10 mouse cellular contexts compared by ENCODE assay signal in the genomic region with DNA sequence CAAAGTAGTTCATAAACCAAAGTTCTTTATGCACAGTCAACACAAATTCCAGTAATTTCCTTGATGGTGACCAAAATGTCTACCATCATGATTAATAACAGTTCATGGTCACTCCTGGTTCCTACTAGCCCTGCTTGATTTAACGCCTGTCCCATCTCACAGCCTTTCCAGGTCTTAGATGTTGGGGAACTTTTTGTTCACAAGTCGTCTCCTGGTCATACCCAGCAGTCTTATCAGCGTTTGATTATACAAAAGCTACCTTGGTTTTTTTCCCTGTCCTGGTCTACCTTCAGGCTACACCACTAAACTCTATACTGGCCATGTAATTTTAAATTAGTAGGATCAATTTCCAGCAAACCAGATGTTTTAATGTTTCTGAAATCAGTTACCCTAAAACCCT. TPM values are rescaled to one million over a fixed set of nuclear protein-coding genes. Genes with fewer than 3 reads are reported as not detected.
DNase-seq lines count a peak whose midpoint lies in the region; ATAC-seq lines count a peak whose summit lies in the region.
"Had no signal": no experiment of that assay in that cellular context is flagged by ENCODE, and none has a peak within 500 bp of the region (broad histone marks: within the 10 kb centered on the region; RNA-seq: fewer than 3 reads in every experiment).

No protein-coding gene starts in this region.

- peak overlapping the region; percentile 60 for H3K4me2 ChIP-seq in kidney, embryonic 15.5 days
- H3K4me2 ChIP-seq in embryonic facial prominence, embryonic 12.5 days (replicated peaks) = peak overlapping the region; percentile 58
- H3K4me2 ChIP-seq in hindbrain, embryonic 16.5 days (ENCODE audit: low read length) = peak overlapping the region; percentile 57
- peak overlapping the region; percentile 64 for H3K4me2 ChIP-seq in midbrain, embryonic 15.5 days

- no peaks in the 10 kb centered on the region for H3K27me3 ChIP-seq in kidney, embryonic 15.5 days
- no peaks in the 10 kb centered on the region for H3K27me3 ChIP-seq in embryonic facial prominence, embryonic 12.5 days
- no peaks in the 10 kb centered on the region for H3K27me3 ChIP-seq in hindbrain, embryonic 16.5 days (replicated peaks; ENCODE audit: control insufficient read depth, insufficient read depth, low read length)
- H3K27me3 ChIP-seq in midbrain, embryonic 15.5 days (replicated peaks) = no peaks in the 10 kb centered on the region

- no peaks in the 10 kb centered on the region for H3K9me3 ChIP-seq in kidney, embryonic 15.5 days (replicated peaks)
- no peaks in the 10 kb centered on the region for H3K9me3 ChIP-seq in embryonic facial prominence, embryonic 12.5 days
- H3K9me3 ChIP-seq in hindbrain, embryonic 16.5 days (ENCODE audit: control insufficient read depth, low read length) = no peaks in the 10 kb centered on the region
- no peaks in the 10 kb centered on the region for H3K9me3 ChIP-seq in midbrain, embryonic 15.5 days

- peak overlapping the region; percentile 91 for H3K4me3 ChIP-seq in kidney, embryonic 15.5 days (replicated peaks)
- H3K4me3 ChIP-seq in embryonic facial prominence, embryonic 12.5 days = peak overlapping the region; percentile 83
- H3K4me3 ChIP-seq in hindbrain, embryonic 16.5 days (ENCODE audit: low read length) = peak overlapping the region; percentile 75
- peak overlapping the region; percentile 96 for H3K4me3 ChIP-seq in midbrain, embryonic 15.5 days

- H3K27ac ChIP-seq in kidney, embryonic 15.5 days = no peak overlapping the region
- H3K27ac ChIP-seq in embryonic facial prominence, embryonic 12.5 days = no peak overlapping the region
- no peak overlapping the region; the same call in 1 of the 2 replicates for H3K27ac ChIP-seq in hindbrain, embryonic 16.5 days (ENCODE audit: low read depth, low read length)
- peak overlapping the region; percentile 100 for H3K27ac ChIP-seq in midbrain, embryonic 15.5 days

- WGBS in kidney, embryonic 15.5 days = 39% methylated on average over 3 of the region's 3 CpGs
- 50% methylated on average over 3 of the region's 3 CpGs for WGBS in embryonic facial prominence, embryonic 12.5 days
- 48% methylated on average over 3 of the region's 3 CpGs for WGBS in hindbrain, embryonic 16.5 days
- 55% methylated on average over 3 of the region's 3 CpGs for WGBS in midbrain, embryonic 15.5 days

- peaks cover 26% of the 10 kb centered on the region for H3K4me1 ChIP-seq in kidney, embryonic 15.5 days
- peaks cover 14% of the 10 kb centered on the region for H3K4me1 ChIP-seq in embryonic facial prominence, embryonic 12.5 days
- H3K4me1 ChIP-seq in hindbrain, embryonic 16.5 days (ENCODE audit: control insufficient read depth, insufficient read depth, low read depth, low read length) = peaks cover 23% of the 10 kb centered on the region
- H3K4me1 ChIP-seq in midbrain, embryonic 15.5 days = peaks cover 45% of the 10 kb centered on the region

- ATAC-seq in kidney, embryonic 15.5 days (replicated peaks; ENCODE audit: low FRiP score) = no peak
- ATAC-seq in embryonic facial prominence, embryonic 12.5 days (ENCODE audit: insufficient number of reproducible peaks, insufficient read depth, low FRiP score, low TSS enrichment) = no peak
- ATAC-seq in hindbrain, embryonic 16.5 days = no peak
- ATAC-seq in midbrain, embryonic 15.5 days (replicated peaks) = no peak
- ATAC-seq: activated CD4-positive, CD25-positive, alpha-beta regulatory T cell, adult 4 months had no signal

- H3K9ac ChIP-seq in kidney, embryonic 15.5 days = peak overlapping the region; percentile 99; the same call in 1 of the 2 replicates
- no peak overlapping the region; the same call in 1 of the 2 replicates for H3K9ac ChIP-seq in embryonic facial prominence, embryonic 12.5 days
- peak overlapping the region; percentile 100 for H3K9ac ChIP-seq in hindbrain, embryonic 16.5 days (ENCODE audit: low read depth, low read length)
- H3K9ac ChIP-seq in midbrain, embryonic 15.5 days = peak overlapping the region; percentile 100

- DNase-seq in kidney, postnatal 25 days = no peak
- DNase-seq in cerebellum, postnatal 36 days = no peak
- DNase-seq in adipocyte (ENCODE audit: low spot score) = no peak
- no peak for DNase-seq in adrenal gland, postnatal 36 days
- DNase-seq: gastrocnemius, postnatal 10 days had no signal

- peaks cover 36% of the 10 kb centered on the region for H3K36me3 ChIP-seq in kidney, embryonic 15.5 days
- peaks cover 27% of the 10 kb centered on the region for H3K36me3 ChIP-seq in embryonic facial prominence, embryonic 12.5 days
- H3K36me3 ChIP-seq in hindbrain, embryonic 16.5 days (ENCODE audit: control insufficient read depth, insufficient read depth, low read length) = peaks cover 4% of the 10 kb centered on the region; the same call in 1 of the 2 replicates
- peaks cover 6% of the 10 kb centered on the region for H3K36me3 ChIP-seq in midbrain, embryonic 15.5 days (replicated peaks)

RNA-seq across cellular contexts. Expression of a gene that starts 3.2 kb away (rescaled TPM):
- 46.6 and 50.0 TPM in 2 replicates for polyA plus RNA-seq in kidney, embryonic 15.5 days (2015; fragmentation: Nextera tagmentation; extraction: Ambion mirVana)
- polyA plus RNA-seq in embryonic facial prominence, embryonic 12.5 days (2016; fragmentation: Nextera tagmentation; extraction: Ambion mirVana) = 56.7 and 61.1 TPM in 2 replicates
- 48.6 and 58.3 TPM in 2 replicates for polyA plus RNA-seq in hindbrain, embryonic 16.5 days (2015; fragmentation: Nextera tagmentation; extraction: Ambion mirVana)
- polyA plus RNA-seq in midbrain, embryonic 15.5 days (2015; fragmentation: Nextera tagmentation; extraction: Ambion mirVana) = 60.5 and 65.8 TPM in 2 replicates
- 10 to 100 TPM; 34.9 to 51.0 TPM for total RNA-seq in adrenal gland, postnatal 36 days (2021)
